Mouse (Mus musculus): ENCODE data around the gene Acrv1.
A peak's percentile ranks its signal among the peaks of the same experiment; 100 is the strongest.
"Not testable (repeated sequence)": the region's sequence is repeated elsewhere in the genome, so short reads cannot be mapped to it uniquely, and the experiment has no call there.

The Acrv1 gene

DNA sequence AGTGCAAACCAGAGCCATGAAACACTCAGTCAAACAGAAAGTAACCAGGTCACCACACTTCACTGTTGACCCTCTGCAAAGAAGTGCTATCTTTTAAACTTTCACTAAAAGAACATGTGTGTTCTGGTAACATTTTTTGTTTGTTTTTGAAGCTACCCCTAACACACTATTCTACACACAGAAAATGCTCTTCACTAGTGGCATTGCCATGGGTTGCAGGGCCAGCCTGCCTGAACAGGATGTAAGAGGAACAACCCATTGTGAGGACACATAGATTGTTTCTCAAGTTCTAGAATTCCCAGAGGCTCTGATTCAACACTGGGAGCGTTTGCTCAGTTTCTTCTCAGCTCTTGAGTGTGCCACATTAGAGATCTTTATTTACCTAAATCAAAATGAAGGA, at the start of gene Acrv1:
Gene Acrv1 (plus strand): TSS at position 301 of the 400 bp plus-strand sequence.
- DNase-seq (ENCODE audit: low spot score in 2 of 2): no peak

DNA sequence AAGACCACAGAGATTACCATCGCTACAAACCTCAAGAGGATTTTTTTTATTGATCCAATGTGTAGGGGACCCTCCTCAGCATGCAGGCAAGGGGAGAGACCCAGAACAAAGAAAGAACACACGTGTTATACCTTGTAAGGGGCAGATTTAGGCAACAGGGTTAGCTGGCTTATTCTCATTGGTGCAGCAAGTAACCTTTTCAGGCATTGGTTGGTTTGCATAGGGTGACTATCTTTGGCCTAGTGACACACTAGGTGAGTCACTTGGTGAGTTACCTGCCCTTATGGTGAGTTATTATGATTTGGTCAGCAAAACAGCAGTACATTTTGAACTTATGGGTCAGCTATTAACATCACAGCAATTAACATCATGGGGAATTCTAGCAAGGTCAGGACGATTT, 49.7 kb upstream of the Acrv1 start, which contains the start of gene A630095E13Rik:
Gene A630095E13Rik (minus strand): TSS at position 101 of the 400 bp plus-strand sequence.
- DNase-seq (ENCODE audit: low spot score in 2 of 2): not testable (repeated sequence)

DNA sequence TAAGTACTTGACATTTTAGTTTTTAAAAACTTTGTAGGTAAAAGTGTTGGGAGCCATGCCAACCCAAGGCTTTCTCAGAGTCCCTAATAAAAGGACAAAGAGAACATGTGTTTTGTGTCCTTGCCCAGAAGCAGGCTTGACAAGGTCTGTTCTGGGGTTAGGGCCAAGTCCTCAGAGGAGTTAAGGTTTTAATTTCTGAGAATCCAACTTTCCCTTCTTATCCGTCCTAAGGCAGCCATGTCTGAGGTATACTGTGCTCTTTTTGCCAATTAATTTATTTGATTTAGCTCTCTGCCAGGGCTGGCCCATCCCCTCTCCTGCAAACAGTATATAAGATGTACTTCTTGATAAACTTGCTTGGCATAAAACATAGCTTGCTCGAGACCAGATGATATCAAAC, 11.6 kb upstream of the Acrv1 start:
- DNase-seq (ENCODE audit: low spot score in 2 of 2): no peak

DNA sequence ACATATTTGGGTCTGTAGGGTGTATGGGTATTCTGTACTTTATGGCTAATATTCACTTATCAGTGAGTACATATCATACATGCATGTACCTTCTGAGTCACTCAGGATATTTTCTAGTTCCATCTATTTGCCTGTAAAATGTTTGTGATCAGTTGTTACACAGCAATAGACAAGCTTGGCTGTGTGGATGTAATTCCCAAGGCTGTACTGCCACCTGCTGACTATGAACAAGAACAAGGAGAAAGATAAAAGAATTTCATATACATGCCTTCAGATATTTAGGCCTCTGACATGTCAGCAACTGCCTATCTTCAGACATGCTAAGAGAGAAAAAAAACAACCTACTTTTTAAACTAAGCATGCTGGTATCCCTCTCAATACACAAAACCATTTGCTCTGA, 5.7 kb upstream of the Acrv1 start:
- no peak for DNase-seq (ENCODE audit: low spot score in 2 of 2)

DNA sequence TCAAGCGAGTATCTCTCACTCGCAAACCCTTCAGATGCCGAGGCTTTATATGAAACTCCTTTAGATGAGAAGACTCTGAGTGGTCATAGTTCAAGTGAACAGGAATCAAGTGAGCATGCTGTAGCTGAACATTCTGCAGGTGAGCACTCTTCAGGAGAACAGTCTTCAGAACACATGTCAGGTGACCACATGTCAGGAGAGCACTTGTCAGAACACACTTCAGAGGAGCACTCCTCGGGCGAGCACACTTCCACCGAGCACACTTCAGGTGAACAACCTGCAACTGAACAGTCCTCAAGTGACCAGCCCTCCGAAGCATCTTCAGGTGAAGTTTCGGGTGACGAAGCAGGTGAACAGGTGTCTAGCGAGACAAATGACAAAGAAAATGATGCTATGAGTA, 1.3 kb downstream of the Acrv1 start:
- no peak for DNase-seq (ENCODE audit: low spot score in 2 of 2)

DNA sequence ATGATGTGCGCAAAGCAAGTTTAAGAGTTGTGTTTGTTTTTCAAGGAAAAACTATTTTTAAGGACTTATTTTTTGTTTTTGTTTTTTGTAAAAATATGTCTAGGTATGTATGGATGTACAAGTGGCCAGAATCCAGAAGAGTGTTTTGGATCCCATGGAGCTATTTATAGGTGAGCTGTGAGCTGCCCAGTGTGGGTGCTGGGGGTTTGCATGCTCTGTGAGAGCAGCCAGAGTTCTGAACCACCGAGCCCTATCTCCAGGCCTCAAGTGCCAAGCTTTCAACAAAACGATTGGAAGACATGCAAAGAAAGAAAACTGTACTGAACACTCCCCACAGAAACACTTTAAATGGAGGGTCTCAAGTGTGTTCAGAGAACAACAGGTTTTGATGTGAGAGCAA, 12.9 kb downstream of the Acrv1 start:
- no peak for DNase-seq (ENCODE audit: low spot score in 2 of 2)

DNA sequence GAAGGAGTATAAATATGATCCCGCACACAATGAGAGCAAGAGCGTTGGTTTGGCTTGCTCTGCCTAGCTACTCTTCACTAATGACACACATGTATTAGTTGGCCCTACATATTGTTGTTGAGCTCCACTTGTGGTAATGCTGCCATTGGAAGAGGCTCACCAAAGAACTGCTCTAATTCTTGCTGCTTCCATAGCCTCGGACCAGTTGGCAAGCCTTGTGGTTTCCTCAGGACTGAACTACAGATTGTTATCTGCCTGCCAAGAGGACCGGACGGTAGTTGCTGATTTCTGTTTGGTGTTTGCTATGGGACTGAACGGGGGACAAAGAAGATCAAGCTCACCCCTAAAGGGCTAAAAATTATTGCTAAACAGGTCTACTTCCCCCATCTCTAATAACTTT, 14.3 kb downstream of the Acrv1 start:
- DNase-seq (ENCODE audit: low spot score in 2 of 2): no peak

DNA sequence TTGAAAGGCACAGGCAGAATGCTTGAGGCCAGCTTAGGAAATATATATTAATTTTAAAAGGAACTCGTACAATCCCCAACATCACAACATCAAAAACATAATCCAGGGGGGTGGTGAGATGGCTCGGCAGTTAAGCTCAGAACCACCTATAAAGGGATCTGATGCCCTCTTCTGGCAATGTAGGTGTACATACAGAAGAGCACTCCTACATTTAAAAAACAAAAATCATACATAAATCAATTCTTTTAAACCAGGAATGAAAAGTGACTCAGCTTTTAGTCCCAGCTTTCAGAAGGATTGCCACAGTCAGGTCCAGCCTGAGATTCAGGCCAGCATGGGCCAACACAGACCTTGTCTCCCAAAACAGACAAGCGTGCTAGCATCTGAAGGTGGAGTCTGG, 23.6 kb downstream of the Acrv1 start:
- no peak for DNase-seq (ENCODE audit: low spot score in 2 of 2)

DNA sequence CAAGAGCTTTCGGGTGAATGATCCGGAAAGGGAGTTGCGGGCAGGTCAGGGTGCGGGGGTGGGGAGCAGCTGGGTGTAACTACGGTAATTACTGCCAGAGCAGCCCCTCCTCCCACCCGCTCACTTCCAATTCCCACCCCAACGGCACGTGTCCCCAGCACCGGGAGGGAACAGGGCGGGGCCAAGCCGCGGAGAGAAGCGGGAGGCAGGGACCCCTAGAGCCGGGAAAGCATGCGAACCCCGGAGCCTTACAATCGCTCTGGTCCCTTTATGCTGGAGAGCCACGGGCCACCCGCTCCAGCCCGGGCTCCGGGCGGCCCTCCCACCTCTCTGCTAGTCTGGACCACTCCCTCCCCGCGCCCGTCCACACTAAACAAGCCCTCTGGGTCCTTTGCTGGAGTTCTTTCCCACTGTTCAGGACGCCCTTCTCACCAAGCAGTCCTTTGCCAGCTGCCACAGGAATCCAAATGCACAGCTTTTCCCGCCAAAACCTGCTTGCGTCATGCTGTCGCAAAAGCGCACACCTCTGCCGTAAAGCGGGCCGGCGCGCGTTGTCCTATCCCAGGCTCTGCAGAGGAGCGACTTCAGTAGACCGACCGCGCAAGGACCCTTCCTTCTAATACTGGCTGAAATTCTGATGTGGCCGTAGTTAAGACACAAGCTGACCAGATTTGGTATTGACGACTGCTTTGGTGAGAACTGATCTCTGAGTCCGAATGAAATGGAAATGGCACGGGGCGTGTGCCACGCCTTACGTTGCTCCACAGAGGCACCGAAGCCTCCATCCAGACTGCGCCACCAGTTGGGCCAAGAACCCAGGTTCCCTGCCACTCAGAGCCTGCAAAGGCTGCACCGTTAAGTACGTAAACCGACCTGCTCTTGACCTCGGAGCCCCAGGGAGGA, 33.4 kb downstream of the Acrv1 start:
- DNase-seq (ENCODE audit: low spot score in 2 of 2): peak; percentile 83 to 85

DNA sequence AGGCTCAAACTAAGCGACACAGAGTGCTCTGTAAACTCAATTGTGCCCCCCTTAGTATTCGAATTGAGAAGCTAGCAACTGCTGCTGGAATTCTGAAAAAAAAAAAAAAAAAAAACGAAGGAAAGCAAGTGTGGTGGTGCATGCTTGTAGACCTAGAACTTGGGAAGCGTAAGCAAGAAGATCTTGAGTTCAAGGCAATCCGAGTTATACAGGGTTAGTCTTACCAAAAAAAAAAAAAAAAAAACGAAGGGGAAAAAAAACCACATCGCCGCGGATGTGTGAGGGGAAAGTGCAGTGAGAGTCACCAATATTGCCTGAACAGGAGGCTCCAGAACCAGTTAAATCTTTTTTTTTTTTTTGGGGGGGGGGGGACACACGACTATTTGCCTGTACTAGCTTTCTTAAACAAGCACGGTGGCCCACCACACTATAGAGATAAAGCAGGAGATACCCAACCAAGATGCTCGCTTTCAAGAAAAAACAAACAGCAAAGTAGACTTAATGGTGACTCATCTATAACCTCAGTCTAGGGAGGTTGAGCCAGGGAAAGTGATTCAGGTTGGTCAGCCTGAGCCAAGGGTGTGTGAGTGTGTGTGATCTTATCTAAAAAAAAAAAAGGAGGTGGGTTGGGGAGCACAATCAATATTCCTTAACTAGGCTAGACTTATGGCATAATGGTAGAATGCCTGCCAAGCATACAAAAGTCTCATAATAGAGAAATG, 34.2 kb downstream of the Acrv1 start, which contains the start of gene Chek1:
Gene Chek1 (minus strand): TSS at position 32 of the 722 bp plus-strand sequence.
- DNase-seq (ENCODE audit: low spot score in 2 of 2): no peak
